8 mouse cellular contexts compared by ENCODE assay signal in genomic region chr7:4498251-4498650, GRCm38 (mm10). TPM values are rescaled to one million over a fixed set of nuclear protein-coding genes. Genes with fewer than 3 reads are reported as not detected.
A peak's percentile ranks its signal among the peaks of the same experiment; 100 is the strongest.
DNase-seq lines count a peak whose midpoint lies in the region; ATAC-seq and TF ChIP-seq lines count a peak whose summit lies in the region.

No protein-coding gene starts in this region.

- H3K9ac ChIP-seq in CH12.LX (ENCODE audit: insufficient read depth, low read depth) = peak overlapping the region; percentile 25; the same call in 1 of the 2 replicates
- peak overlapping the region; percentile 96; the same call in 1 of the 2 replicates for H3K9ac ChIP-seq in hindbrain, embryonic 14.5 days

- peaks cover 20 to 49% of the 10 kb centered on the region in 2 experiments for H3K4me1 ChIP-seq in CH12.LX (ENCODE audit: control insufficient read depth in 1 of 2, insufficient read depth in 2 of 2)
- H3K4me1 ChIP-seq in hindbrain, embryonic 14.5 days (replicated peaks; ENCODE audit: control insufficient read depth, insufficient read depth, low read length) = peaks cover 33% of the 10 kb centered on the region

- H3K36me3 ChIP-seq in CH12.LX (replicated peaks in 1 of 2; ENCODE audit: control insufficient read depth in 1 of 2, insufficient read depth in 1 of 2, low read length in 1 of 2) = peaks cover 29 to 66% of the 10 kb centered on the region in 2 experiments
- peaks cover 21% of the 10 kb centered on the region for H3K36me3 ChIP-seq in hindbrain, embryonic 14.5 days (replicated peaks; ENCODE audit: control insufficient read depth, insufficient read depth)

- no peak overlapping the region for H3K4me3 ChIP-seq in CH12.LX (replicated peaks in 1 of 3; ENCODE audit: low read depth in 2 of 3, low read length in 2 of 3, poor library complexity in 1 of 3)
- no peak overlapping the region; the same call in 1 of the 2 replicates for H3K4me3 ChIP-seq in hindbrain, embryonic 14.5 days (replicated peaks; ENCODE audit: low read length)

- no peak for TF ChIP-seq EP300 in CH12.LX (IDR thresholded peaks at IDR 0.05; ENCODE audit: low read length)

- in situ Hi-C loops in CH12.LX (cut with MboI; ENCODE audit: low pct_ligation_motif_present, low pct_unique_long_range_greater_than_20kb, low sequenced_read_pairs) = no loop called here

- H3K4me2 ChIP-seq in CH12.LX (ENCODE audit: insufficient read depth, low read depth, poor library complexity, severe bottlenecking) = peak overlapping the region; percentile 32; the same call in 1 of the 2 replicates
- peak overlapping the region; percentile 89 for H3K4me2 ChIP-seq in hindbrain, embryonic 14.5 days (replicated peaks)

- no peaks in the 10 kb centered on the region for H3K27me3 ChIP-seq in CH12.LX (replicated peaks)
- no peaks in the 10 kb centered on the region for H3K27me3 ChIP-seq in hindbrain, embryonic 14.5 days (ENCODE audit: control insufficient read depth, insufficient read depth, low read length)

- no peak for TF ChIP-seq POLR2A in CH12.LX (IDR thresholded peaks at IDR 0.05; ENCODE audit: low read depth, low read length)

- DNase-seq in CH12.LX (ENCODE audit: extremely low read depth) = peak; percentile 34
- DNase-seq in adrenal gland, postnatal 10 days = peak; percentile 57
- DNase-seq in gastrocnemius, postnatal 10 days = peak; percentile 50
- peak; percentile 60 for DNase-seq in hindbrain, embryonic 14.5 days (ENCODE audit: low spot score)
- peak; percentile 81 to 85 for DNase-seq in lung, adult 18-20 months
- peak; percentile 77 for DNase-seq in retina, embryonic 14.5 days (ENCODE audit: low spot score)
- DNase-seq in frontal cortex, adult 2 months (ENCODE audit: extremely low spot score in 1 of 2, low spot score in 1 of 2) = no peak
- DNase-seq in spleen, adult 18-20 months = no peak

- no peak for TF ChIP-seq CTCF in CH12.LX (conservative IDR thresholded peaks at IDR 0.05 in 1 of 2, IDR thresholded peaks at IDR 0.05 in 1 of 2; ENCODE audit: low read depth in 2 of 2, low read length in 2 of 2)

- H3K79me2 ChIP-seq in CH12.LX (replicated peaks; ENCODE audit: control insufficient read depth, extremely low read depth, insufficient read depth, poor library complexity, severe bottlenecking) = peaks cover 63% of the 10 kb centered on the region

- TF ChIP-seq RAD21 in CH12.LX (IDR thresholded peaks at IDR 0.05; ENCODE audit: low read depth, low read length) = no peak

- 4% methylated on average over 9 of the region's 9 CpGs for WGBS in hindbrain, embryonic 14.5 days

- H3K27ac ChIP-seq in CH12.LX (ENCODE audit: insufficient read depth, low read depth) = no peak overlapping the region
- H3K27ac ChIP-seq in hindbrain, embryonic 14.5 days = no peak overlapping the region

- no peaks in the 10 kb centered on the region for H3K9me3 ChIP-seq in CH12.LX (replicated peaks; ENCODE audit: low read length)
- H3K9me3 ChIP-seq in hindbrain, embryonic 14.5 days (ENCODE audit: control insufficient read depth, low read length) = no peaks in the 10 kb centered on the region

- dilution Hi-C loops in CH12.LX (cut with MboI; ENCODE audit: extremely low pct_ligation_motif_present, extremely low pct_unique_long_range_greater_than_20kb, low sequenced_read_pairs) = no loop called here

- 0 out of 2 replicates have a peak, but pooled peaks have one; percentile 12 for ATAC-seq in hindbrain, embryonic 14.5 days (ENCODE audit: low FRiP score)

TF ChIP-seq in CH12.LX, 34 proteins besides CTCF, POLR2A, EP300 and RAD21:
- TF ChIP-seq ELF1 (IDR thresholded peaks at IDR 0.05; ENCODE audit: low read depth, low read length) (no peak), BHLHE40 (IDR thresholded peaks at IDR 0.05; ENCODE audit: low read depth, low read length) (peak; percentile 53)

RNA-seq across cellular contexts. Expression of gene Ppp1r12c, which starts 3.2 kb away (rescaled TPM):
- total RNA-seq in CH12.LX (2012; rRNA removed) = 55.8 and 60.5 TPM in 2 replicates
- 71.0 and 78.1 TPM in 2 replicates for total RNA-seq in CH12.LX (2014; rRNA removed)
- polyA plus RNA-seq in CH12.LX (2012; ENCODE audit: insufficient read length, low read depth) = 103 and 112 TPM in 2 replicates
- 10 to 100 TPM; 74.0 to 84.4 TPM for total RNA-seq in adrenal gland, postnatal 10 days (2021)
- total RNA-seq in gastrocnemius, postnatal 10 days (2021) = 10 to 100 TPM; 37.9 to 52.6 TPM
- polyA plus RNA-seq in hindbrain, embryonic 14.5 days (2014; fragmentation: Nextera tagmentation; extraction: Ambion mirVana) = 50.1 and 54.7 TPM in 2 replicates
- polyA plus RNA-seq in frontal cortex, adult 2 months (2012; rRNA removed) = 102 and 135 TPM in 2 replicates

RNA-seq across cellular contexts. Expression of gene Tnnt1, which starts 17.9 kb away (rescaled TPM):
- total RNA-seq in CH12.LX (2012; rRNA removed) (0.25 and 0.30 TPM in 2 replicates), CH12.LX (2014; rRNA removed) (0.53 TPM in 1 of 2 replicates, not detected in the other)
- polyA plus RNA-seq in CH12.LX (2012; ENCODE audit: insufficient read length, low read depth) = 0.36 and 0.76 TPM in 2 replicates
- total RNA-seq in adrenal gland, postnatal 10 days (2021) = 10 to 100 TPM; 17.3 to 93.6 TPM
- 100 to 1,000 TPM; 288 to 386 TPM for total RNA-seq in gastrocnemius, postnatal 10 days (2021)
- 1.8 and 3.9 TPM in 2 replicates for polyA plus RNA-seq in hindbrain, embryonic 14.5 days (2014; fragmentation: Nextera tagmentation; extraction: Ambion mirVana)
- 10.7 and 12.6 TPM in 2 replicates for polyA plus RNA-seq in frontal cortex, adult 2 months (2012; rRNA removed)

RNA-seq across cellular contexts. Expression of gene Tnni3, which starts 25.8 kb away (rescaled TPM):
- 0.51 and 0.59 TPM in 2 replicates for total RNA-seq in CH12.LX (2012; rRNA removed)
- total RNA-seq in CH12.LX (2014; rRNA removed) = 0.64 TPM in 1 of 2 replicates, not detected in the other
- polyA plus RNA-seq in CH12.LX (2012; ENCODE audit: insufficient read length, low read depth) = 1.6 and 2.0 TPM in 2 replicates
- 1 to 10 TPM in 1 of 2 experiments, under 1 TPM in 1; 0.78 to 1.3 TPM for total RNA-seq in adrenal gland, postnatal 10 days (2021)
- 1 to 10 TPM; 1.4 to 2.3 TPM for total RNA-seq in gastrocnemius, postnatal 10 days (2021)
- 0.36 and 0.46 TPM in 2 replicates for polyA plus RNA-seq in hindbrain, embryonic 14.5 days (2014; fragmentation: Nextera tagmentation; extraction: Ambion mirVana)
- 8.3 and 12.1 TPM in 2 replicates for polyA plus RNA-seq in frontal cortex, adult 2 months (2012; rRNA removed)

RNA-seq across cellular contexts. Expression of gene Dnaaf3, which starts 34.0 kb away (rescaled TPM):
- total RNA-seq in CH12.LX (2012; rRNA removed) (0.46 and 0.59 TPM in 2 replicates), CH12.LX (2014; rRNA removed) (0.16 TPM in 1 of 2 replicates, not detected in the other)
- 0.83 and 1.1 TPM in 2 replicates for polyA plus RNA-seq in CH12.LX (2012; ENCODE audit: insufficient read length, low read depth)
- total RNA-seq in adrenal gland, postnatal 10 days (2021) = 1 to 10 TPM in 1 of 2 experiments, under 1 TPM in 1; 0.60 to 1.1 TPM
- under 1 TPM; 0.14 to 0.23 TPM for total RNA-seq in gastrocnemius, postnatal 10 days (2021)
- polyA plus RNA-seq in hindbrain, embryonic 14.5 days (2014; fragmentation: Nextera tagmentation; extraction: Ambion mirVana) = 1.0 and 1.5 TPM in 2 replicates
- polyA plus RNA-seq in frontal cortex, adult 2 months (2012; rRNA removed) = 1.4 and 1.6 TPM in 2 replicates

RNA-seq across cellular contexts. Expression of gene Eps8l1, which starts 37.8 kb away (rescaled TPM):
- total RNA-seq in CH12.LX (2012; rRNA removed) = 5.8 and 6.0 TPM in 2 replicates
- 4.2 and 5.4 TPM in 2 replicates for total RNA-seq in CH12.LX (2014; rRNA removed)
- polyA plus RNA-seq in CH12.LX (2012; ENCODE audit: insufficient read length, low read depth) = 8.4 and 11.3 TPM in 2 replicates
- 1 to 10 TPM; 2.1 to 7.1 TPM for total RNA-seq in adrenal gland, postnatal 10 days (2021)
- 1 to 10 TPM; 2.2 to 3.5 TPM for total RNA-seq in gastrocnemius, postnatal 10 days (2021)
- 6.6 and 7.3 TPM in 2 replicates for polyA plus RNA-seq in hindbrain, embryonic 14.5 days (2014; fragmentation: Nextera tagmentation; extraction: Ambion mirVana)
- polyA plus RNA-seq in frontal cortex, adult 2 months (2012; rRNA removed) = 8.2 and 27.7 TPM in 2 replicates

Comparison
In these comparisons a context has a peak if more than half of its experiments do, and no peak if none do; other contexts are left out.
1. DNase-seq: peak in CH12.LX (single experiment), adrenal gland, postnatal 10 days (single experiment), gastrocnemius, postnatal 10 days (single experiment), hindbrain, embryonic 14.5 days (single experiment), lung, adult 18-20 months (2 of 2) and retina, embryonic 14.5 days (single experiment); none in frontal cortex, adult 2 months (0 of 2) and spleen, adult 18-20 months (0 of 2).
2. RNA of gene Tnnt1, which starts 17.9 kb away (total RNA-seq): 288 to 386 TPM in gastrocnemius, postnatal 10 days and 17.3 to 93.6 TPM in adrenal gland, postnatal 10 days; 0.25 to 0.53 TPM in CH12.LX; every median in the first group is over 10 times any median in the second.